Mouse (Mus musculus) kidney, embryonic 16.5 days (tissue): Measurements from ENCODE around the gene Supt20. TPM values are rescaled to one million over a fixed set of nuclear protein-coding genes. Genes with fewer than 3 reads are reported as not detected.
"Not testable (repeated sequence)": the region's sequence is repeated elsewhere in the genome, so short reads cannot be mapped to it uniquely, and the experiment has no call there.

Experiments
- ATAC-seq: fragments of 200-750 bp; cut with Nextera tagmentation; 2 replicates; pipeline ENCODE4 v1.8.0; 2017; ENCODE audit warnings: moderate TSS enrichment; ENCODE audit not compliant: low FRiP score, low TSS enrichment
- H3K27ac ChIP-seq: fragments of 300-500 bp; sonication (generic); 2 replicates; pipeline ENCODE4 v1.5.1; 2014; ENCODE audit warnings: low read length
- H3K27me3 ChIP-seq: fragments of 300-500 bp; sonication (generic); 2 replicates; pipeline ENCODE4 v1.6.1; 2014; ENCODE audit warnings: low read length, control low read depth, mixed read lengths; ENCODE audit not compliant: insufficient read depth
- H3K36me3 ChIP-seq: fragments of 300-500 bp; sonication (generic); 2 replicates; pipeline ENCODE4 v1.6.1; 2014; ENCODE audit warnings: low read length, control low read depth, mixed read lengths; ENCODE audit not compliant: insufficient read depth
- H3K4me1 ChIP-seq: fragments of 300-500 bp; sonication (generic); 2 replicates; pipeline ENCODE4 v1.6.1; 2014; ENCODE audit warnings: low read length, control low read depth, mixed read lengths; ENCODE audit not compliant: insufficient read depth
- H3K4me2 ChIP-seq: fragments of 300-500 bp; sonication (generic); replicated peaks from 2 replicates; pipeline ENCODE4 v1.6.1; 2014; ENCODE audit warnings: low read depth, low read length
- H3K4me3 ChIP-seq: fragments of 300-500 bp; sonication (generic); 2 replicates; pipeline ENCODE4 v1.5.1; 2014; ENCODE audit warnings: mild to moderate bottlenecking, low read length
- H3K9ac ChIP-seq: fragments of 300-500 bp; sonication (generic); replicated peaks from 2 replicates; pipeline ENCODE4 v1.6.1; 2014; ENCODE audit warnings: low read length
- H3K9me3 ChIP-seq: fragments of 300-500 bp; sonication (generic); 2 replicates; pipeline ENCODE4 v1.6.1; 2016; ENCODE audit warnings: low read length, control low read depth
- WGBS: fragments of 180-500 bp; shearing (Covaris S2); extraction: QIAGEN DNeasy Blood & Tissue Kit; methylation state at CpG from one replicate; pipeline ENCODE4 v1.1.7; 2014; 5-methylcytosine and 5-hydroxymethylcytosine counted together
- polyA plus RNA-seq: library from polyadenylated mRNA; unstranded; fragments of >200 nt; fragmentation: Nextera tagmentation; extraction: Ambion mirVana; gene quantifications from 2 replicates; pipeline ENCODE4 v1.2.1, GENCODE M21; 2015

The Supt20 gene
- polyA plus RNA-seq, 1 experiment from 2014 or later, result 110 TPM

- ATAC-seq, H3K4me2 ChIP-seq, H3K27ac ChIP-seq, H3K9me3 ChIP-seq, H3K36me3 ChIP-seq, H3K4me3 ChIP-seq, H3K9ac ChIP-seq, H3K4me1 ChIP-seq, H3K27me3 ChIP-seq: not testable (repeated sequence)
- WGBS, result 90% methylated on average over 6 of the region's 6 CpGs
These were observed 72.9 kb downstream of the Supt20 start for GRCm38 (mm10) chr3:54765521-54765920.

GRCm38 (mm10) chr3:54766034-54766433 lies 73.4 kb downstream of the Supt20 start:
- H3K9me3 ChIP-seq, result no peaks in the 10 kb centered on the region
- H3K27ac ChIP-seq, result no peak overlapping the region
- no peaks in the 10 kb centered on the region for H3K27me3 ChIP-seq
- H3K9ac ChIP-seq, result no peak overlapping the region
- ATAC-seq, result no peak
- no peak overlapping the region for H3K4me3 ChIP-seq
- 0 out of 2 replicates have a peak, but pooled peaks cover 3% of the 10 kb centered on the region for H3K4me1 ChIP-seq
- H3K36me3 ChIP-seq, result no peaks in the 10 kb centered on the region
- WGBS, result 74% methylated on average over 14 of the region's 14 CpGs
- no peak overlapping the region for H3K4me2 ChIP-seq

- no peak for ATAC-seq
- Histone ChIP-seq H3K9me3 (no peaks in the 10 kb centered on the region), H3K36me3 (no peaks in the 10 kb centered on the region), H3K9ac (no peak overlapping the region), H3K27ac (no peak overlapping the region), H3K4me2 (no peak overlapping the region), H3K27me3 (no peaks in the 10 kb centered on the region), H3K4me1 (0 out of 2 replicates have a peak, but pooled peaks cover 3% of the 10 kb centered on the region), H3K4me3 (no peak overlapping the region)
- 66% methylated on average over 5 of the region's 5 CpGs for WGBS
These were observed 74.2 kb downstream of the Supt20 start for GRCm38 (mm10) chr3:54766811-54767210.

GRCm38 (mm10) chr3:54768592-54768991 lies 76.0 kb downstream of the Supt20 start:
- no peak overlapping the region for H3K9ac ChIP-seq
- H3K9me3 ChIP-seq, result peaks cover 6% of the 10 kb centered on the region
- H3K36me3 ChIP-seq, result no peaks in the 10 kb centered on the region
- no peak overlapping the region for H3K4me2 ChIP-seq
- no peak overlapping the region for H3K4me3 ChIP-seq
- 0 out of 2 replicates have a peak, but pooled peaks cover 3% of the 10 kb centered on the region for H3K4me1 ChIP-seq
- 89% methylated on average over 8 of the region's 8 CpGs for WGBS
- H3K27me3 ChIP-seq, result no peaks in the 10 kb centered on the region
- H3K27ac ChIP-seq, result no peak overlapping the region
- ATAC-seq, result no peak

- H3K27ac ChIP-seq, result no peak overlapping the region
- ATAC-seq, result no peak
- WGBS, result 74% methylated on average over 17 of the region's 17 CpGs
These were observed 77.0 kb downstream of the Supt20 start for GRCm38 (mm10) chr3:54769349-54770275.

GRCm38 (mm10) chr3:54773613-54774012 lies 81.0 kb downstream of the Supt20 start:
- Histone ChIP-seq H3K4me1 (0 out of 2 replicates have a peak, but pooled peaks cover 5% of the 10 kb centered on the region), H3K9ac (no peak overlapping the region), H3K4me3 (no peak overlapping the region), H3K9me3 (peaks cover 7% of the 10 kb centered on the region), H3K27ac (no peak overlapping the region), H3K4me2 (no peak overlapping the region), H3K27me3 (no peaks in the 10 kb centered on the region), H3K36me3 (no peaks in the 10 kb centered on the region)
- WGBS, result 88% methylated on average over 6 of the region's 6 CpGs
- ATAC-seq, result no peak

More at GRCm38 (mm10) chr3:54769349-54770275, 77.0 kb downstream of the Supt20 start:
- H3K36me3 ChIP-seq, result no peaks in the 10 kb centered on the region
- no peak overlapping the region for H3K4me2 ChIP-seq
- no peak overlapping the region for H3K9ac ChIP-seq
- H3K27me3 ChIP-seq, result no peaks in the 10 kb centered on the region
- no peaks in the 10 kb centered on the region for H3K4me1 ChIP-seq
- no peak overlapping the region for H3K4me3 ChIP-seq
- H3K9me3 ChIP-seq, result peaks cover 7% of the 10 kb centered on the region

GRCm38 (mm10) chr3:54775989-54776631 lies 83.5 kb downstream of the Supt20 start:
- Histone ChIP-seq H3K9ac (no peak overlapping the region), H3K27me3 (no peaks in the 10 kb centered on the region), H3K4me1 (0 out of 2 replicates have a peak, but pooled peaks cover 5% of the 10 kb centered on the region), H3K36me3 (no peaks in the 10 kb centered on the region), H3K9me3 (peaks cover 7% of the 10 kb centered on the region), H3K4me2 (no peak overlapping the region), H3K27ac (no peak overlapping the region), H3K4me3 (no peak overlapping the region)
- ATAC-seq, result no peak; the same call in 1 of the 2 replicates
- WGBS, result 69% methylated on average over 7 of the region's 7 CpGs

Other genes with a start within 250 kb of the Supt20 start
- gene Gm21958, start 21.5 kb downstream of the Supt20 start, polyA plus RNA-seq, result 0.58 TPM in 1 of 2 replicates, not detected in the other
- 134 and 136 TPM in 2 replicates for gene Exosc8, start 42.6 kb downstream of the Supt20 start, polyA plus RNA-seq
- gene Alg5, start 42.7 kb downstream of the Supt20 start, polyA plus RNA-seq, result 58.8 TPM in 2 replicates
- 1.4 and 1.6 TPM in 2 replicates for gene Smad9, start 62.8 kb downstream of the Supt20 start, polyA plus RNA-seq
- gene Rfxap, start 115.0 kb downstream of the Supt20 start, polyA plus RNA-seq, result 26.8 and 31.5 TPM in 2 replicates
- not detected in 2 replicates for gene Sertm1, start 223.1 kb downstream of the Supt20 start, polyA plus RNA-seq